Mouse (Mus musculus): ENCODE results near the gene Twf2.

DNA sequence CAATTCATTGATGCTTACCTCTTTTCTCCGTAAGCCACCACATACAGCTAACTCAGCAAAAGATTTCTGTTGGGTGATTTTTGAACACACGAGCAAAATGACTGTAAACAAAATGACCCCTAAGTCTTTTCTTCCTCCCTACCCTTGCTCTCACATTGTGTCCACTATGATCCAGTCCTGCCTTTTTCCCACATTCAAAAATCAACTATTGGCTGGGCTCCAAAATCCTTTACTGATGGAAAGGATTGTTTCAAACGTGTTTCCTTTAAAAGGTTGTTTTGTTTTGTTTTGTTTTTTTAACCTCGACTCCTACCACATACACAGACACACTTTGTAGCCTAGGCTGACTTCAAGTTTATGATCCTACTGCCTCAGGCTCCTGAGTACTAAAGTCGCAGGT is 42.5 kb upstream of the Twf2 start:
- TF ChIP-seq CTCF (IDR thresholded peaks at IDR 0.05; ENCODE audit: borderline replicate concordance, control insufficient read depth, extremely low read depth, insufficient read depth, low read length, poor library complexity) = no peak
- TF ChIP-seq POLR2A (IDR thresholded peaks at IDR 0.05; ENCODE audit: control insufficient read depth, extremely low read depth, insufficient read depth, low read length, poor library complexity) = no peak

Data from thymus, adult 2 months (tissue).